Mouse (Mus musculus) adipocyte (in vitro differentiated cells): ENCODE measurements around the gene Hspa1l.
"Not testable (repeated sequence)": the region's sequence is repeated elsewhere in the genome, so short reads cannot be mapped to it uniquely, and the experiment has no call there.

Experiments
- DNase-seq: peaks from one replicate; pipeline ENCODE4 v3.0.0-alpha.2; 2016; ENCODE audit warnings: low spot score

The Hspa1l gene

DNA sequence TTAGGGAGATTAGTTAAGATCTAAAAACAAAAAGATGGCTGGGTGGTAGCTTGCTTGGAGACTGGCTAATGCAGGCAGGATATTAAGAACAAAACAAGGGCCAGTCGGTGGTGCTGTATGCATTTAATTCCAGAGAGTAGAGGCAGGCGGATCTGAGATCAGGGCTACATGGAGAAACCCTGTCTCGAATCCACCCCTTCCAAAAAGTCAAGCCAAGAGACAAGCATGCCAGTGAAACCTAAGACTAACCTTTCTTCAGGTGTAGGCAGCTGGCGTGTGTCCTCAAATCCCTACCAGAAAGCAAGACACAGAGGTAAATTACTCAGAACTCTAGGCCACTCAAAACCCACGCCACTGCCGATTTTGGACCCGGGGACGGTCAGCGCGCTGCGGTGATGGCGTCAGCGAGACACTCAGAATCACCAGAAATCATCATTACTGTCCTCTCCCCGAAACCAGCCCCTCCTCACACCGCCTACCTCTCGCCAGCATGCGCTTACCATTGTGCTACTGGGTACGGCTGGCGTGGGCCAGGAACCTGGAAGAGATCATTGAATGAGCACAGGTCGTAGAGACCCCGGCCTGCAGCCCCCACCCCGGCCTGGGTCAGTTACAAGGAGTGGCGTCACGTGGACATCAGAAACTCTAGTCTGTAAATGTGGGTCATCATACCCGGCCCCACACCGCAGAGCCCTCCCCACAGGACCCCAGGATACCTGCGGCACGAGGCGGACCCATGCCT is 20.7 kb upstream of the Hspa1l start:
- no peak for DNase-seq

DNA sequence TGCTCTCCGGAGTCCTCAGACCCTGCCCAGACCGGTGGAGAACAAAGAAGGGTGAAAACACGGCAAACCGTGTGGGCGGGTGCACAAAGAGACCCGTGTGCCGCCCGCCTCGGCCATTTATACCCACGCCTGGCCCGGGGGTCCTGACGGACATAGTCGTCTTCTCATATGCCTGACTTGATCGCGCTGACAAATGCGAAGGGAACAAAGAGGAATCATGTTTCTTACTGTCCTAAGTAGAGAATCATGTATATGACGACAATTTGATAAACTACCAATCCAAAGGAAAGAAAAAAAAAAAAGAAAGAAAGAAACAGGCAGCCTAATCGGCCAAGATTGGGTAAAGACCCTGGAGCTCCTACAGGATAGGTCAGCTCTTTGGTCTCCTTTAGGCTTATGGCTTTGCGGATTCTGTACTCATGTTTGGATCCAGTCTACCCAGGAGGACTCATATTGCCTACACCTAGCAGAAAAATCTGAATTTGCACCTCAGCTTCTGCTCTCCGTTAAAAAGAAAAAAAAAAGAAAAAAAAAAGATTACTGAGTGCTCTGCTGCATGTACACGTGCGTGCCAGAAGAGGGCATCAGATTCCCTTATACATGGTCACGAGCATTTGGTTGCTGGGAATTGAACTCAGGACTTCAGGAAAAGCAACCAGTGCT is 20.0 kb upstream of the Hspa1l start:
- DNase-seq = peak; percentile 90

DNA sequence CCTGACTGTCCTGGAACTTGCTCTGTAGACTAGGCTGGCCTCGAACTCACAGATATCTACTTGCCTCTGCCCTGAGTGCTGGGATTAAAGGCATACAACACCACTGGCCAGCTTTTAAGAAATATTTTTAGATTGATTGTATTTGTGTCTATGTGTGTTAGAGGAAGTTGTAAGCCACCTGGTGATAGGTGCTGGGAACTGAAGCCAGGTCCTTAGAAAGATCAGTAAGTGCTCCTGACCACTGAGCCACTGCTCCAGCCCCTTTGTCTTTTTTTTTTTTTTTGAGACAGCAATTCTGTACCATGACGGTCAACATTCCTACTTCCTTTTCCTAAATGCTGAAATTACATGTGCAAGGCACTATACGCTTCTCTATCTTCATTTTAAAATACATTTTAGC is 19.2 kb upstream of the Hspa1l start:
- no peak for DNase-seq

DNA sequence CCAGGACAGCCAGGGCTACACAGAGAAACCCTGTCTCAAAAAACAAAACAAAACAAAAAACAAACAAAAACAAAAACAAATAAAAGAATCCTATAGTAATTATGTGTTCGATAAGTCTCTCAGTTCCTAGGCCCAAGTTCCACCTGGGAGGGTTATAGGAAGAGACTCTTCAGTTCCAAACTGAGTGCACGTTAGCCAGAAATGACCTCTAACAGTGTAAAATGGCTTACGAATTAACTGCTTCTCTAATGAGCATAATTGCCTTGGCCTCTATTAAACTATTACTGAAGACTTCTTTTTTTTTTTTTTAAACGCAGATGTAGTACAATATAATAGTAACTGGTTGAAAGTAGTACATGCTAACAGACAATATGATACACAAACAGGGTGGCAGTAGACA is 18.6 kb upstream of the Hspa1l start:
- no peak for DNase-seq

DNA sequence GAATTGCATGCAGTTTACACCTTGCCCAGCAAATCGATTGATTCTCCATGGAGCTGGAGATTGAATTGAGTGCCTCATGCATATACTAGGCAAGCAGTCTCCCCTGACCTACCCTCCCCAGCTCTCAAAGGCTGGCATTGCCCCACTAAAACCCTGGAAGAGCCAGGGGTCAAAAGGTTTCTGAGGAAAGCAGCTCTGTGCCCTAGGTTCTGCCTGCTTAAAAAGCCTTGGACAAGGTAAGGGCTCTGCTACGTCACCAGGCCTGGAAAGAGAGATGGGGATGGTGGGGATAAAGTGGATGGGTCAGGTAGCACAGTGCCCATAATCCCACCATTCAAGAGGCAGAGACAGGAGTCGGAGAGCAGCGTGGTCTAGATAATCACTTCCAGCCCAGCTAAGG is 17.7 kb upstream of the Hspa1l start:
- DNase-seq = no peak

DNA sequence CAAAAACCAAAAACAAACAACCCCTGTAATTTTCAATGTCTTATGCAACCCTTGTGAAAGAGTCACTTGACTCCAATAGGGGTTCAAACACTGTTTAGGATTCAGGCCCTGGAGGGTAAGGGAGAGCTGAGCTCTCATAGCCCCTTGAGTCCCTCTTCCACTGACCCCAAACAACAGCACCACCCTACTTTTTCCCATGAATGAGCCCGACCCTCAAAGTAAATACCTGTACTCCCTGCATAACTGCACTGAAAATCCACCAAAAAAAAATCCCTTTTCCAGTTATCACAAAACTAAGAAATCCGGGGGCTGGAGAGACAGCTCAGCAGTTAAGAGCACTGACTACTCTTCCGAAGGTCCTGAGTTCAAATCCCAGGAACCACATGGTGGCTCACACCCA is 16.6 kb upstream of the Hspa1l start:
- peak; percentile 49 for DNase-seq

DNA sequence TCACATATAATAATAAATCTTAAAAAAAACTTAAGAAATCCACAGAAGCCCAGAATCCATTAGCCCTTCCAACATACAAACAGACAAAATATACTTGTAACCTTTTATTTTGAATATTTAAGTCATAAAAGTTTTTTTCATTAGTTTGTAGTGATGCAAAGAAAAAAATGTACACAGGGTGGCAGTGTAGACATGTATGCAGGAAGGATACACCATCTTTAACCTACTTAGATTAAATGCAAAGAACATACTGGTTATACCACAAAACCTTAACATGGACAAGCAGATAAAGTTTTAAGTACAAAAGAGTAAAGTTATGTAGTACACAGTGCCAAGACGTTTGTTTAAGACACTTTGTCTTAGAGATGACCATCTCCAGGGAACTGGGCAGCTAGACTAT is 16.2 kb upstream of the Hspa1l start:
- peak; percentile 60 for DNase-seq

DNA sequence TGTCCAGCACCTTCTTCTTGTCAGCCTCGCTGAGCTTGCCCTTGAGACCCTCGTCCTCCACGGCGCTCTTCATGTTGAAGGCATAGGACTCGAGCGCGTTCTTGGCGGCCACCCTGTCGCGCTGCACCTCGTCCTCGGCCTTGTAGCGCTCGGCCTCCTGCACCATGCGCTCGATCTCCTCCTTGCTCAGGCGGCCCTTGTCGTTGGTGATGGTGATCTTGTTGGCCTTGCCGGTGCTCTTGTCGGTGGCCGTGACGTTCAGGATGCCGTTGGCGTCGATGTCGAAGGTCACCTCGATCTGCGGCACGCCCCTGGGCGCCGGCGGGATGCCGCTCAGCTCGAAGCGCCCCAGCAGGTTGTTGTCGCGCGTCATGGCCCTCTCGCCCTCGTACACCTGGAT is 15.2 kb upstream of the Hspa1l start:
- DNase-seq = not testable (repeated sequence)

DNA sequence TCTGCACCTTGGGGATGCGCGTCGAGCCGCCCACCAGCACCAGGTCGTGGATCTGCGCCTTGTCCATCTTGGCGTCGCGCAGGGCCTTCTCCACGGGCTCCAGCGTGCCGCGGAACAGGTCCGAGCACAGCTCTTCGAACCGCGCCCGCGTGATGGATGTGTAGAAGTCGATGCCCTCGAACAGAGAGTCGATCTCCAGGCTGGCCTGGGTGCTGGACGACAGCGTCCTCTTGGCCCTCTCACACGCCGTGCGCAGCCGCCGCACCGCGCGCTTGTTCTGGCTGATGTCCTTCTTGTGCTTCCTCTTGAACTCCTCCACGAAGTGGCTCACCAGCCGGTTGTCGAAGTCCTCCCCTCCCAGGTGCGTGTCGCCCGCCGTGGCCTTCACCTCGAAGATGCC is 14.5 kb upstream of the Hspa1l start:
- not testable (repeated sequence) for DNase-seq

DNA sequence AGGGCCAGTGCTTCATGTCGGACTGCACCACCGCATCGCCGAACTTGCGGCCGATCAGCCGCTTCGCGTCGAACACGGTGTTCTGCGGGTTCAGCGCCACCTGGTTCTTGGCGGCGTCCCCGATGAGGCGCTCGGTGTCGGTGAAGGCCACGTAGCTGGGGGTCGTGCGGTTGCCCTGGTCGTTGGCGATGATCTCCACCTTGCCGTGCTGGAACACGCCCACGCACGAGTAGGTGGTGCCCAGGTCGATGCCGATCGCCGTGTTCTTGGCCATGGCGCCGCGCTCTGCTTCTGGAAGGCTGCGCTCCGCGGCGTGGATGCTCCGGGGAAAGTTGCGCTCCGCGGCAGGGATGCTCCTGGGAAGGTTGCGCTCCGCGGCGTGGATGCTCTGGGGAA is 13.8 kb upstream of the Hspa1l start:
- not testable (repeated sequence) for DNase-seq

DNA sequence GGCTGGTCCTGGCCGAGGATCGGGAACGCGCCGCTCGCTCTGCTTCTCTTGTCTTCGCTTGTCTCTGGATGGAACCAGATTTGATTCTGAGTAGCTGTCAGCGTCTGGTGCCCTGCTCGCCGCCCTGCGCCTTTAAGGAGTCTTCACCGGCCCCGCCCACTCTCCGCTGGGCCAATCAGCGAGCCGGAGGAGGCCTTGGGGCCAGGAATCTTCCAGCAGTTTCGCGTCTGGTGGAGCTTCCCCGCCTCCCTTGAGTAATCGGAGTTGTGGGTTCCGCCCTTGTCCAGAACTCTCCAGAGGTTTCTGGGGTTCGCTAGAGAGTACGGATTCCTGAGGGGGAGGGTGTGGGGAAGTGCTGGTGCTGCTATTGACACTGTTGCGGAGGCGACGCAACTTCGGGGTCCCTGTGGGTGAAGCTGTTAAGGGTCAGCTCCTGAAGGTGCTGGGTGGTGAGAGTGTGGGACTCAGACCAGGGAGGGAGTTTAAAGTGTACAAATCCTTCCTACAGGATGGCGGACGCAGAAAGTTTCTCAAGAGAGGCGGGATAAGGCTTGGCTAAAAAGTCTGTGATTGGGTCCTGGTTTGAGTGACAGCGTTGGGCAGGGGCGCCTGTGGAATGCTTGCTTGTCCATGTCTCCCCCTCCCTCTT is 13.2 kb upstream of the Hspa1l start, which contains the start of gene Hspa1b:
Gene Hspa1b, minus strand, starts transcription at position 109 of the 649 bp plus-strand sequence.
- peak; percentile 92 for DNase-seq

DNA sequence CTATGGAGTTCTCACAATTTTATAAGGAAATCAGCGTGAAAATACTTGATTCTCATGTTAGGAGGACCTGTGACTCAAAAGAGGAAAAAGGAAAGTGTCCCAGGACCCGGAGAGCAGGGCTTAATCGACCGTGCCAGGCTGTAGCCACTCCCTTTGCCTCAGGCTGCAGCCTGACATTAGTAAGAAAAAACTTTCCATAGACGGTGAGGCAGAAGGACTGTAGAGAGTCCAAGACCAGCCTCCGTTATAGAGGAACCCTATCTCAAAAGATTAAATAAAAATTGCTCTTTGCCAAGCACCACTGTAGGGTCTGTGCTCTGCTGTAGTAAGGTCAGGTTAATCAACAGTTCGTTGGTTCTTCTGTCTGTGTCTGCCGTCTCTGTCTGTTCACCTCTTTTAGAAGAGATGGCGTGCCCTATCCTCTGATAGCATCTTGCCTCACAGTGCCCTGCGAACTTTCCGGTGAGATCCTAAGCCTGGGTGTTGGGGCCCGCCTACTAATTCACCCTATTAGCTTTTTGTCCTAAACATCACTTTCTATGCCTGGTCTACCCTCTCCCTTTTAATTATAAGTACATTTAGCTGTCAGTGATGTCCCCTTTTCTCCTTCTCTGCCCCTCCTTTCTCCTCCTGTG is 12.5 kb upstream of the Hspa1l start:
- peak; percentile 73 for DNase-seq

DNA sequence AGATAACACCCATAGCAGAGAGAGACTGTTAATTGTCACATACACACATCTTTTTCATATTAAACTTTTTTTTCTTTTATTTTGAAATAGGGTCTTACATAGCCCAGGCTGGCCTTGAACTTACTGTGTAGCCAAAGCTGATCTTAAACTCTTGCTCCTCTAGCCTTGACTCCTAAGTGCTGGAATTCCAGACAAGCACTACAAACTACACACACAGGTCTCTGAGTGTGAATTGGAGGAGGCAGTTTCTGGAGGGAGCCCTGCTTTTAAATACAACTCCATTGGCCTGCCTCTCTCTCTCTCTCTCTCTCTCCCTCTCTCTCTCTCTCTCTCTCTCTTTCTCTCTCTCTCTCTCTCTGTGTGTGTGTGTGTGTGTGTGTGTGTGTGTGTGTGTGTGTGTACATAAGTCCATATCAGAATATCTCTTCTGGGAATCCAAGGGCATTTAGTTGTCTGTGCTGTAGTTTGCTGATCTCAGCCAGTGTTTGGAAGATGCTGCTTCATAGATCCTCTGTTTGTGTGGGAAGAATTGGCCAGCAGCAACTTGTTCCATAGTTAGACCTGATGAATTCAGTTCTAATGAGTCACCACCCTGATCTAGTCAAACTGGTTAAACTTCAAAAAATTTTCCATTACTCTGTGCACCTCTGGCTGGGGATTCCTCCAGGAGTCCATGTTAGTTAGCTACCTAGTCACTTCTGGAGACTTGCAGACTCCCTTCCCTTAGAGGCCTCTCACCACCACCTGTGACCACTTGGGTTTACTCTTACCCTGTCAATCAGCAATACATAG is 11.6 kb upstream of the Hspa1l start:
- no peak for DNase-seq

DNA sequence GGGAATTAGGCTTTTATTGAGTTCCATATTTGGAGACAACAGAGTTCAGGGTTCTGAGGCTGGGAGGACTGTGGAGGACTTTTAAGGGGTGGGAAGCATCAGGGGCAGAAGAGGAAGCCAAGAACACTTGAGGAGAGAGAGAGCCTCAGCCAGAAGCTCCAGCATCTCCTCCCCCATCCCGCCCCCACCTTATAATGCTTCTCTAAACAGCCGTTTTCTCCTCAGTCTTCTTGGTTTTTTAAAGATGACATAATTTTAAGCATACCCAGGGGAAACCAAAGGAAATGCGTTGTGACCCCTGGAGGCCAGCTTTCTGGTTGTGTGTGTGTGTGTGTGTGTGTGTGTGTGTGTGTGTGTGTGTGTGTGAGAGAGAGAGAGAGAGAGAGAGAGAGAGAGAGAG is 10.4 kb upstream of the Hspa1l start:
- DNase-seq = no peak

DNA sequence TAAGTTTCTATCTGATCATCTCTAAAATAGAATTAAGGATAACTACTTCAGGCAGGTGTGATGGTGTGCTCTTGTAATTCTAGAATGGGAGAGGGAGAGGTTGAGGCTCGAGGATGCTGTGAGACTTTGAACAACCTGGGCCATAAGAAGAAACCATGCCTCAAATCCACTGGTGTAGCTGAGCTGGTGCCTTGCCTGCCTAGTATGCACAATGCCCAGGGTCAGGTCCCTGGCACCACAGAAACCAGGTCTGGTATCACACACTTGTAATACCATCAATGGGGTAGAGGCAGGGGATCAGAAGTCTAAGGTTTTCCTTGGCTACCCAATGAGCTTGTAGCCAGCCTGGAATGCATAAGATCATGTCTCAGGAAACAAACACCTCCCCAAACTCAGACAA is 9.7 kb upstream of the Hspa1l start:
- DNase-seq = no peak

DNA sequence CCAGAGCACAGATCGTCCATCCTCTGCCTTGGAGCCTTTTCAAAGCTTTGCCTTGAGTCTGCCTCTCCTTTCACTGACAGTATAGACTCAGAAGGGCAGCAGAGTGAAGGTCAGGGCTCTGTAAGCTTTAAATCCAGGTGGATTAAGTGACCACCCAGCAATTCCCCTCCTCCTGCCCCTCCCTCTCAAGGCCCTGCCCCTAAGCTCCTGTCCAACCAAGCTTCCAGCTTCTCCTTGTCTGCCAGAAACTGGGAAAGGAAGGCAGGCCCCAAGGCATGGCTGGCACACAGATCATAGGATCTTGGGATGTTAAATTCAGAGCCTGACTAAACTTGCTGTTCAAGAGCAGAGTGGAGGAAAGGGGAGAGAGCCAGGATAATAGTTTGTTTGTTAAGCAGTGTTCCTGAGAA is 7.9 kb upstream of the Hspa1l start:
- DNase-seq = peak; percentile 99

DNA sequence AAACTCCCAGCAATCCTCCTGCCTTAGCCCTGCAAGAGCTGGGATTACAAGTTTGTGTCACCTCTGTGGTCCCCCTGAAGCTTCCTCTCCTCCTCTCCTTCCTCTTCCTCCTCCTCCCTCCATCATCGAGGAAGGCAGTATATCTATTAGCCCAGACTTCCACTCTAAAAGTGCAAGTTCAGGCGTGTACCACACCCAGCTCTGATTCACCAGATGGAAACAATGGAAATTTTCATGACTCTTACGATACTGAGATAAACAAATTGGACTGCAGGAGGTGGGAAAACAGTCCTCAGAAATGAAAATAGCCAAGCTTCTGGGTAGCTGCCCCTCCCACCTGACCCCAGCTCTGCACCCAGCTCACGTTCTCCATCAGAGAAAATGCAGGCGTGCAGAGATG is 6.9 kb upstream of the Hspa1l start:
- DNase-seq = no peak

DNA sequence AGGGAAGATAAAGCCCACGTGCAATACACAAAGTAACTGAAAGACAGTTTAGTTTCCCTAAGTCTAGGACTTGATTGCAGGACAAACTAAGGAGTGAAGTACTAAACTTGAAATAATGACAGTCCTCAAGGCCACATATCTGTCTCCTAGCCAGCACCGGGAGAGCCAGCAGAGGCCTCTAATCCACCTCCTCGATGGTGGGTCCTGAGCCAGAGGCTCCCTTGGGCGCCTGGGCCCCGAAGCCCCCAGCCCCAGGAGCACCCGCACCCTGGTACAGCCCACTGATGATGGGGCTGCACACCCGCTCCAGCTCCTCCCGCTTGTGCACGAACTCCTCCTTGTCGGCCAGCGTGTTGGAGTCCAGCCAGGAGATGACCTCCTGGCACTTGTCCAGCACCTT is 2.7 kb upstream of the Hspa1l start, which contains the start of gene Gm20481:
Gene Gm20481, plus strand, starts transcription at position 91 of the 400 bp plus-strand sequence.
- not testable (repeated sequence) for DNase-seq

DNA sequence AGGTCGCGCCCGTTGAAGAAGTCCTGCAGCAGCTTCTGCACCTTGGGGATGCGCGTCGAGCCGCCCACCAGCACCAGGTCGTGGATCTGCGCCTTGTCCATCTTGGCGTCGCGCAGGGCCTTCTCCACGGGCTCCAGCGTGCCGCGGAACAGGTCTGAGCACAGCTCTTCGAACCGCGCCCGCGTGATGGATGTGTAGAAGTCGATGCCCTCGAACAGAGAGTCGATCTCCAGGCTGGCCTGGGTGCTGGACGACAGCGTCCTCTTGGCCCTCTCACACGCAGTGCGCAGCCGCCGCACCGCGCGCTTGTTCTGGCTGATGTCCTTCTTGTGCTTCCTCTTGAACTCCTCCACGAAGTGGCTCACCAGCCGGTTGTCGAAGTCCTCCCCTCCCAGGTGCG is 1.7 kb upstream of the Hspa1l start:
- DNase-seq = not testable (repeated sequence)

DNA sequence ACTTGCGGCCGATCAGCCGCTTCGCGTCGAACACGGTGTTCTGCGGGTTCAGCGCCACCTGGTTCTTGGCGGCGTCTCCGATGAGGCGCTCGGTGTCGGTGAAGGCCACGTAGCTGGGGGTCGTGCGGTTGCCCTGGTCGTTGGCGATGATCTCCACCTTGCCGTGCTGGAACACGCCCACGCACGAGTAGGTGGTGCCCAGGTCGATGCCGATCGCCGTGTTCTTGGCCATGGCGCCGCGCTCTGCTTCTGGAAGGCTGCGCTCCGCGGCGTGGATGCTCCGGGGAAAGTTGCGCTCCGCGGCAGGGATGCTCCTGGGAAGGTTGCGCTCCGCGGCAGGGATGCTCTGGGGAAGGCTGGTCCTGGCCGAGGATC is 822 bp upstream of the Hspa1l start:
- not testable (repeated sequence) for DNase-seq

DNA sequence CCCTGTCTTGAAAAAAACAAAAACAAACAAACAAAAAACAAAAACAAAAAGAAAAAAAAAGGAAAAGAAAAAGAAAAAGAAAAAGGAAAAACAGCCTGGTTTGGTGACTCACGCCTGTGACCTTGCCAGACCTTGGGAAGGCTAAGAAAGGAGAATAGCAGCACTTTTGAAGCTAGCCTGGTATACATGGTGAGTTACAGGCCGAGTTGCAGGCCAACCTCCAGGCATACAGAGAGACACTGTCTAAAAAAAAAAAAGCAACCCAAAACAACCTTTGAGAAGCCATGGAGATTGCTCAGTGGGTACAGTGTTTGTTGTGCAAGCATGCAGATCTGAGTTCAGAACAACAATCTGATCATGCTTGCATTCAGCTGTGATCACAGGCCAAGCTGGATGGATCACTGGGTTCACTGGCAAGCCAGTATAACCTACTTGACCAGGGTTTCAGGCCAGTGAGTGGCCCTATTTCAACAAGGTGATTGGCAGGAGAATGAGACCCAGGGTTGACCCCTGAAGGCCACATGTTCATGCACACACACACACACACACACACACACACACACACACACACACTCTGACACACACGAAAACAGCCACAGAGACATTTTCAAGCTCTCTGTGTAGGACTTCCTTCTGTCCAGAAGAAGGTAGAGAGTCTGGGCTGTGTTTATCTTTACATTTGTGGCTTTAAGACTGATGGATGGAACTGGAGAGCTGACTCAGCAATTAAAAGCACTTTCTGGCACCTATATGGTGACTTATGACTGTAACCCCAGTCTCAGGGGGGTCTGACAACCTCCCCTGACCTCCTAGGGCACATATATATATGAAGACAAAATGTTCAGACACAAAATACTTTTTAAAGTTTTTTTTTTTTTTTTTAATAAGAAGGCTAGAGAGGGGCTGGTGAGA is 3.3 kb downstream of the Hspa1l start:
- DNase-seq = peak; percentile 72
